Mouse (Mus musculus) liver, embryonic 14.5 days (tissue): ENCODE measurements around the gene Spin4.

Experiments used
- CTCF ChIP-seq: IDR thresholded peaks from 2 replicates; pipeline ENCODE4 v1.5.1; 2016; ENCODE audit warnings: antibody characterized with exemption, low read depth, control low read depth
- EP300 ChIP-seq: IDR thresholded peaks from 2 replicates; pipeline ENCODE4 v1.6.1; 2016; ENCODE audit warnings: antibody characterized with exemption, low read depth

DNA sequence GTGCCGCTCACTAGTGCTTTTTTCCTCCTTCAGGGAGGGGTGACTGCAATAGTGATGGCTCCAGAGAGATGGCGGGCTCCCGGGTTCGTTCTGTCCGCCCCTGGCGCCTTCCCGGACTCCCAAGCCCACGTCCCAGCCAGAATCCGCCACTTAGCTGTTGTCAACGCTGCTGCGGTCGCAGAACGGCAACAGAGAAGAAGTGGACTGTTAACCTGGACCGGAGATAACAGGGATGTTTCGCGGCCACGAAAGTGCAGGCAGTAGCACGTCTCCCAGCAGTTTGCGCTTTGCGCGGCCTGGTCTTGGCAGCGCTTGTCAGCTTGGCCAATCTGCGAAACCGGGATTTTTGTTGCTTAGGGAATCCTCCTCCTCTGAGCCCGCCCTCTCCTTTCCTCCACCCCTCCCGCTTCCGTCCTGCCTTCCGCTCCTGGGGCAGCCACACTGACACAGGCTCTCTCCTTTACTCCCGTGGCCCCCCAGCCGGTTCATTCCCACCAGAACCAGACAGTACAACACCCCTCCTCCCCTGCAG, at the start of gene Spin4:
- TF ChIP-seq CTCF (no peak), EP300 (no peak)
